Mouse (Mus musculus): ENCODE results near the gene Plcxd1.
"Not testable (repeated sequence)": the region's sequence is repeated elsewhere in the genome, so short reads cannot be mapped to it uniquely, and the experiment has no call there.

Plcxd1 gene

DNA sequence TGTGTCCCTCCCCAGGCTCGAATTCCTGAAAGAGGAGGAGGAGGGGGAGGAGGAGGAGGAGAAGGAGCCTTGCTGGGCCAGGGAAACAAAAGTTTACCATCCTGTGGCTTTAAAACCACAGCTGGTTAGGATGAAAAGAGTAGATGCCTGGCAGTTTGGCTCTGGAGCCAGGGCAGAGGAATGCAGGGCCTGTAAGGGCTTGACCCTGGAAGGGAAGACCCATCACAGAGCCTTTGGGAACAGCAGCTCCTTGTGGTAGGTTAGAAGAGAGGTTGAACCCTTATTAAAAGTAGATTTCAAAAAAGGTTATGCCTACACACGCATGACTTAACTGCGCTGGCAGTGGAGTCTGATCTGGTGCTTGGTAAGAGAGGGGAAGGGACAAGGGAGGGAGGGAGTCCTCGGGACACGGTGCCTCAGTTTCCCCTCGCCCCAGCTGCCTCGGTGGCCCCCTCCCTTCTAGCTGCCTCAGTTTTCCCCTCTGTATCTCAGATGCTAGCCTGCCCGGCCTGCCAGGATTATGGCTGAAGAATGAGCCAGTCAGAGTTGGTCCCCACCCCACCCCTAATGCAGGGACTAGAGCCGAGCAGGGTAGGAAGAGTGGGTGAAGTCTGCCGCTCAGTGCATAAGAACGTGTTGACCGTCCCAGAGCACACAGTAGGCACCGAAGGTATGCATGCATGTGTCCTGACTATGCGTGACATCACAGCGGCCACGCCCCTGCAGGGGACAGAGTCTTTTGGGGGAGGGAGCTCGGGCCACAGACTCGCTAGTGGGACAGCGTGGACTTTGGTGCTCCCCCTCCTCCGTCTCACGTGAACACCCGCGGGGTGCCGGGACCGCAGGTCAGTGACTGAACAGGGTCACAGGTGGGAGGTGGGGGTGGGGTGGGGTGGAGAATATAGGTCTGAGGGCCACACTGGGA lies at the start of gene Plcxd1:
Gene Plcxd1 (plus strand): TSS at position 314 of the 925 bp plus-strand sequence.
- DNase-seq (ENCODE audit: low spot score in 2 of 2), result no peak

DNA sequence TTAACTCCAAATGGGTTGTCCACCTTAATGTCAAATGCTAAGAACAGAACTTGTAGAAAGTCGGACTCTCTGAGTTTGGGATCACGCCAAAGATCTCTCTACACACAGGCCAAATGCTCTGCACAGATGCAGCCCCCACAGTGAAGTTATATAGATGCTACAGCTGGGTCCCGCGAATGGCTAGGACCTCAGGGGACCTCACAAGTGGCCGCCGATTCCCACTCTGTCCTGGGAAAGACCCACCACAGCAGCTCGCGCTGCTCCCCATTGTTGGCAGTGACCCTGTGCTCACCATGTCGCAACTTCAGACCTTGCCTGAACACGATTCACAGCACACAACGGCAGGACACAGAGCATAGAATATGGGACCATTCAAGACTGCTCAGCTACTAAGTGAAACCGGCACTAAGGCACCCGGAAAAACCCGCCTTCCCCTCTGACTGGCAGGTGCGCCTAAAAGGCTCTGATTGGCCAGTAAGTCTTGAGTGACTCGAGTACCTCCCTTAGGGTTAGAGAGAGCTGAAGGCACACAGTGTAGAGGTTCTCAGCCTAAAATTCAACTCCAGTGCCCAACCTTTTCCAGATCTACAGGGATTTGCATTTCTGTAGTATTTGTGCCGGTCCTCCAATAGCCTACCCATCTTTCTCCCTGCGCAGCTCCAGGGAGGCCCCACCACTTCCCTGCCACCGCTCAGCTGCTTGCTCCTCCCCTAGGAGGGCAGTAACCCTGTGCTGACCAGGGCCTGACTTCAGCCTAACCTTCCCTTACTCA lies 41.9 kb upstream of the Plcxd1 start:
- peak; percentile 68 to 86 for DNase-seq (ENCODE audit: low spot score in 2 of 2)

DNA sequence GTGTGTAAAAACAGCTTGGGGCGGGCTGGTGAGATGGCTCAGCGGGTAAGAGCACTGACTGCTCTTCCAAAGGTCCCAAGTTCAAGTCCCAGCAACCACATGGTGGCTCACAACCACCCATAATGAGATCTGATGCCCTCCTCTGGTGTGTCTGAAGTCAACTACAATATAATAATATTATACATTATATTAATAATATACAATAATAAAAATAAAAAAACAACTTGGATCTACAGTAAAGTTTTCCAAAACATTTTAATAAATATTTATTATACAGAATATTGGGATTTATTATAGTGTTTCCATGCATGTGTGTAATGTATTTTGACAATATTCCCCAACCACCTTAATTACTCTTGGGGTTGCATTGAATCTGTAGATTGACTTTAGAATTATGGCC lies 27.4 kb upstream of the Plcxd1 start, which contains the start of gene Gm17655:
Gene Gm17655 (minus strand): TSS at position 101 of the 400 bp plus-strand sequence.
- DNase-seq (ENCODE audit: low spot score in 2 of 2), result not testable (repeated sequence)

DNA sequence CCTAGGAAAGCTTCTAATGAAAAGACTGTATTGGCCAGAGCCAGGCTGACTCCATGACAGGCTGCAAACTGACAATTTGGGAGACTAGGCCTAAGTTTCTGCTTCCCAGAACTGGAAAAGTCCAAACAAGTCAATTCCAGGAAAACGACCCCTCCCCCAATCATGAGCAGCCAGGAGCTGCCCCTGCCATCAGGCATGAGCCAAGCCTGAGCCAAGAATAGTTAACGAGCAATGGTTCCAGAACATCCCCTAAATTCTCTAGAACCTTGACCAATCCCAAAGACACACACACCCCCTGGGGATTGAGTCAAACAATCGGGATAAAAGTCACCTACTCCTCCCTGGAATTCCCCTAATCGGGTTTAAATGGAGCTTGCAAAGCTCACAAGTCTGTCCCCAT lies 16.8 kb upstream of the Plcxd1 start:
- no peak for DNase-seq (ENCODE audit: low spot score in 2 of 2)

DNA sequence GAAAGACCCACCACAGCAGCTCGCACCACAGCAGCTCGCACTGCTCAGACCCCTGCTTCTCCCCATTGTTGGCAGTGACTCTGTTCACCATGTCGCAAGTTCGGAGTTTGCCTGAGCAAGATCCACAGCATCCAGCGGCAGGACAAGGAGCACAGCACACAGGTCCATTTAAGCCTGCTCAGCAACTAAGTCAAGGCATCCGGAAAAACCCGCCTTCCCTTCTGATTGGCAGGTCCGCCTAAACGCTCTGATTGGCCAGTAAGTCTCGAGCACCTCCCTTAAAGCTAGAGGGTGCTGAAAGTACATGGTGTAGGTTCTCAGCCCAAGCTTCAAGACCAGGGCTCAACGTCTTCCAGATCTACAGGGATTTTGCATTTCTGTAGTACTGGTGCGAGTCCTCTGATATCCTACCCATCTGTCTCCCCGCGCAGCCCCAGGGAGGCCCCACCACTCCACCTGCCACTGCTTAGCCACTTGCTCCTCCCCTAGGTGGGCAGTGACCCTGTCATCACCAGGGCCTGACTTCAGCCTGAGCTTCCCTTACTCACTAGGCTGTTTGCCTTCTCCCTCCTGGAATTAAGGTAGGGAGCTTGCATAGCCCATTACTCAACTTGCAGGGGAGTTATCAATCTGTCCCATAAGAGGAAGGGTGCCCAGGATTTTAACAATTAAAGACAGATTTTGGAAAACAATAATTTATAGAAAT lies 13.5 kb upstream of the Plcxd1 start:
- DNase-seq (ENCODE audit: low spot score in 2 of 2), result no peak

DNA sequence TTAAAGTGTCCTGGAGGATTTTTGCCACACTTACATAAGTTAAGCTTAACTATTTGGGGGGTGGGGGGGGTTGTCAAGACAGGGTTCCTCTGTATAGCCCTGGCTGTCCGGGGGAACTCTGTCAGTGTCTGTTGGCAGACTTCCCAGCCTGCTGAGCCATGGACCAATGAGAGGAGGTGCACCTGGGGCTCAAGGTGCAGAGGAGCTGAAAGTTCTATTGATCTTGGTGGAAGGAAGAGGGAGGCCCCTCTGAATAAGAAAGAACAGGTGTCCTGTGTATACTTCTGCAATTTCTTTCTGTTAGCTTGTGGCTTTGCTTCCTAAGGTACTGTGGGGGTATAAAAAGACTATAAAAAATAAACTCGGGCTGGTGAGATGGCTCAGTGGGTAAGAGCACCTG lies 8.2 kb upstream of the Plcxd1 start:
- DNase-seq (ENCODE audit: low spot score in 2 of 2), result no peak

DNA sequence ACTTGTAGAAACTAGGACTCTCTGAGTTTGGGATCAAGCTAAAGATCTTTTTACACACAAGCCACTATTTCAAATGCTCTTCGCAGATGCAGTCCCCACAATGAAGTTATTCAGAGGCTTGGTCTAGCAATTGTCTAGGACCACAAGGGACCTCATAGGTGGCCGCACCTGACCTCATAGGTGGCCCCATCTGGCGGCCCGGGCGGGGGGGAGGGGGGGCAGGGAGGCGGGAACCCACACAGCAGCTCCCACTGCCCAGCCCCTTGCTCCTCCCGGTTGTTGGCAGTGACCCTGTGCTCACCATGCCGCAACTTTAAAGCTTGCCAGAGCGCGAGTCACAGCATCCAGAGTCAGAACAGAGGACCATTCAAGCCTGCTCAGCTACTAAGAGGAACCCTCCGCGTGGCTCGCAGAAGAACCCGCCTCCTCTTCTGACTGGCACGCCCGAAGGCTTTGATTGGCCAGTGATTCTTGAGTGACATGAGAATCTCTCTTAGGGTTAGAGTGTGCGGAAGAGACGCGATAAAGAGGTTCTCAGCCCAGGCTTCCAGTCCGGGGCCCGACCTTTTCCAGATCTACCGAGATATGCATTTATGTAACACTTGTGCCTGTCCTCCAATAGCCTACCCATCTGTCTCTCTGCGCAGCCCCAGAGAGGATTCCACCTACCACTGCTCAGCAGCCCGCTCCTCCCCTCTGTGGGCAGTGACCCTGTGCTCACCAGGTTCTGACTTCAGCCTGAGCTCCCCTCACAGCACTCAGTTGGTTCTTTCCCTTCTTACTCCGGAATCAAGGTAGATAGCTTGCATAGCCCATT lies 5.5 kb upstream of the Plcxd1 start, which contains the start of gene Gm35315:
Gene Gm35315 (minus strand): TSS at position 391 of the 817 bp plus-strand sequence.
- peak; percentile 73 to 85 for DNase-seq (ENCODE audit: low spot score in 2 of 2)

DNA sequence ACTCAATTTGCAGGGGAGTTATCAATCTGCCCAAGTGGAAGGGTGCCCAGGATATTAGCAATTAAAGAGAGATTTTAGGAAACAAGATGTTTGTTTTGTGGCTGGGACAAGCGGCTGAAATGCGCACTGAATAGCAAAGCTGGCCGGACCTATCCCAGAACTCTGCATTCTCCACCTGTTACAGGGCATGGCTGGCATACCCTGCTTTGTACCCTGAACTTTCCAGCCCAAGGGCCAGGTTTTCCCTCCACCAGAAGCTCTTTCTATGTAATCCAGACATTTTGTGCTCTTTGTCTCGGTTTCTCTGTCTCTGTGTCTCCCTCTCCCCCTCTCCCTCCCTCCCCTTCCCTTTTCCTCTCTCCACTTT lies 4.9 kb upstream of the Plcxd1 start:
- no peak for DNase-seq (ENCODE audit: low spot score in 2 of 2)

DNA sequence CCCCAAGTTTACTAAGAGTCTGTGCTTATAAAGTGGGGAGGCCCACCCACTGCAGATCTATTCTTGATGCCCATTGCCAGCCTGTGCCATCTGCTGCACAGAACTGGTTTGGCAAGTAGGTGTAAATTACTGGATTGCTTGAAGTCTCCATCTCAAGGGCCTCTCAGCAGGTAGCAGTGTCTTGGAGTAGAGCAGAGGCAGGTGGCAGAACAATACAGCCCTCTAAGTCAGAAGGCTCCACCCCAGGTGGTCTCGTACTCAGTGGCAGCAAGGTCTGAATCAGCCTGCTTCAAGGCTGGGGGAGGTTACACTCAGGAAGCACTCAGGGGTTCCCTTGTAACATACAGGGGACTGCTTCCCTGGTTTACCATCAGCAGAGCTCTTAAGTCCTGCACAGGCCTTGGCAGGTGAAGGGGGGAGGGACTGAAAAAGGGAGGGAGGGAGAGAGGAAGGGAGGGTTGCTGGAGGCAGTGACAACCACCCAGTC lies 735 bp upstream of the Plcxd1 start:
- no peak for DNase-seq (ENCODE audit: low spot score in 2 of 2)

DNA sequence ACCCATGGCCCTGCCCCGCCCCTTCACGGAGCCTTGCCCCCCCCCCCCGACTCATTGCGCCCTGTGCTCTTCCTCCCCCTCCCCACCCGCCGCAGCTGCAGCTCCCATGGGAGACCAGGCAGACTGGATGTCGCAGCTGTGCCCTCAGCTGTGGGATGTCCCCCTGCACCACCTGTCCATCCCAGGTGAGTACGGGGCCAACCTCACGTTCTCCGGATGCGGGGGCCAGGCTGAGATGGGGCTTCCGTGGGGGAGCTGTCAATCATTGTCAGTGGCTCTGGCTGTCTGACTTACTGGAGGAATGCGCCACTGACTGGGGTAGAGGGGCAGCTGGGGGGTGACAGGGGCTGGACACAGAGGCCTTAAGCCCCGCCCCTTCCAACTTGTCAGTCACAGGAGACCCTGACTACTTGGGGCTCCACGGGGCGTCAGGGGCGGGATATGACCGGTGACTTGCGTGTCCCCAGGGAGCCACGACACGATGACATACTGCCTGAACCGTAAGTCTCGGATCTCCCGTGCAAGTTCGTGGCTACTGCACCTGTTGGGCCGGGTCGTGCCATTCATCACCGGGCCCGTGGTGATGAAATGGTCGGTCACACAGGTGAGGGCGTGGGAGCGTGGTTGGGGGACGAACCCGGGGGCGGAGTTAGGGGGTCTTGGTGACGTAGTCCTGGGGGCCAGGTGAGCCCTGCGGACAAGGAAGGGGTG lies 1.3 kb downstream of the Plcxd1 start:
- DNase-seq (ENCODE audit: low spot score in 2 of 2), result peak in 1 of 2 experiments; percentile 14

DNA sequence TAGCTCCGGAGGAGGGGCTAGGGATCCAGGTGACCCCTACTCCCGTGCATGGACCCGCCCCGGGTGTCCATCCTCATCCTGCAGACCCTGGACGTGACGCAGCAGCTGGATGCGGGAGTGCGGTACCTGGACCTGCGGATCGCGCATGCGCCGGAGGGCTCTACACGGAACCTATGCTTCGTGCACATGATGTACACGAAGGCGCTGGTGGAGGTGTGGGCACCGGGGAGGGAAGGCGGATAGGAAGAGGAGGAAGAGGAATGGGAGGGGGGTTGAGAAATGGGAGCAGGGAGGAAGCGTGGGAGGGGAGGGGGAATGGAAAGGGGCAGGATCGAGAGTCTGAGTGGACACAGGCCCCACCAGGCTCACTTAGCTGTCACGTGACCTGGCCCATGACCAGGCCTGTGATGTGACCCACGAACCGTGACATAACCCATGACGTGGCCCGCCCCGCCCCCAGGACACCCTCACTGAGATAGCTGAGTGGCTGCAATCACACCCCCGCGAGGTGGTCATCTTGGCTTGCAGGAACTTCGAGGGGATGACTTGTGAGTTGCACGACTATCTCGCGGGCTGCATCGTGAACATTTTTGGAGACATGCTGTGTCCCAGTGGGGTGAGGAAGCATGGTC lies 2.1 kb downstream of the Plcxd1 start:
- DNase-seq (ENCODE audit: low spot score in 2 of 2), result peak in 1 of 2 experiments; percentile 10

DNA sequence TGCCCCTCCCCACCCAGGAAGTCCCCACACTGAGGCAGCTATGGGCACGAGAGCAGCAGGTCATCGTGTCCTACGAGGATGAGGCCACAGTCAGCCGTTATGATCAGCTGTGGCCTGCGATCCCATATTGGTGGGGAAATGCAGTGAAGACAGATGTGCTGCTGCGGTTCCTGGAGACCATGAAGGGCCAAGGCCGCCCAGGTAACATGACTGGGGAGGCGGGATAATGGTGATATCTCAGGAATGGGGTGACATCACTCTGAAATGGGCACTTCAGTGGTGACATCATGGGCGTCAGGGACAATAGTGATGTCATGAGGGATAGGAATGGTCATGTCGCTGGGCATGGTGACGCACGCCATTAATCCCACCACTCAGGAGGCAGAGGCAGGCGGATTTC lies 2.7 kb downstream of the Plcxd1 start:
- no peak for DNase-seq (ENCODE audit: low spot score in 2 of 2)

DNA sequence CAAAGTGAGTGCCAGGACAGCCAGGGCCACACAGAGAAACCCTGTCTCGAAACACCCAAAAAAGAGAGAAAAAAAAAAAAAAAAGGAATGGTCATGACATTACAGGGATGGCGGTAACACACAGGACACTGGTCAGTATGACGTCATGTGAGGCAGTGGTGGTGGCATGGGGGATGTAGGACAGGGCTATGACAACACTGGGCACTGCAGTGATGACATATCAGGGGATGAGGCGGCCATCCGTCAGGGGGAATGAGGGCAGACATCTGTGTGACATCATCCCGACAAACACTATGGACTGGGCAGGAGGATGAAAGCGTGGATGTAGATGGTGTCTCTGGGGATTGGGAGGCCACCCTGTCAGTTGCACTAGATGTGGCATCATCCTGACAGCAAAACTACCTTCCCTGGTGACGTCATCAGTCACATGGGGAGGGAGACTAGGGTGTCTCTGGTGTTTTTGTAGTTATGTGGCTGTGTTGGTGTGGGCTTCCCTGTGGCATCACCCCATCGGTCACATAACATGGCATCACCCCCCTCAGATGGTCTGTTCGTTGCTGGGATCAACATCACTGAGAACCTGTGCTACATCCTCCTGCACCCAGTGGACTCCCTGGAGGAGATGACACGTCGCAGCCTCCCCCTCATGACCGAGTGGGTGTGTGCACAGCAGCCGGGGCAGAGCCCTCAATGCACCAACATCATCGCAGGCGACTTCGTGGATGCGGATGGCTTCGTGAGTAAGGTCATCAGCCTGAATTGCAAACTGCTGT lies 3.3 kb downstream of the Plcxd1 start:
- no peak for DNase-seq (ENCODE audit: low spot score in 2 of 2)

DNA sequence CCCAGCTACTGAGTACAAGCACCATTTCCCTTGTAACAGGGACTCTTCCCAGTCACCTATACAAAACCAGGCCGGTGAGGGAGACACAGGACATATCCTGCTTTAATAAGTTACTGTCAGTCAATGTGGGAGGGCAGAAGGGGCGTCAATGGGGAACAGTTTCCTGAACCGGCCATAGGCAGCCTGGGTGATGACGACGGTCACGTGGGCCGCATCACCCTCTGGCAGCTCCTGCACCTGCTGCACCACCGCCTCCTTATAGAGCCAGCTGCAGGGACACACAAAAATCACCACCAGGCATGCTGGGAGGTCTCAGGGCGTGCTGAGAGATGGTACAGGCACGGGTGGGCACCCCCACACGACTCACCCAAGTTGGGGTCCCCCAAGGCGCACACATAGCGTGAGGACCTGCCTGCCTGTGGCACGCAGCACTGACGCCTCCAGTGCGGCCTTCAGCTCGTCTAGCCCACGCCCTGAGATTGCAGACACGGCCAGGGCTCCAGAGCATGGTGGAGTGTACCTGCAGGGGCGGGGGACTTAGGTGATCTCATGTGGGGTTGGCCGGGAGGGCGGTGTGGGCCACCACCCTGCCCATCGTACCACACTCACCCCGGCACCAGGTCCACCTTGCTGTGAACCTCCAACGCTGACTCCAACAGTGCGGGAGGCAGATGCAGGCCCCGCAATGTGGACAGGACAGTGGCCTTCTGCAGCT lies 4.3 kb downstream of the Plcxd1 start:
- no peak for DNase-seq (ENCODE audit: low spot score in 2 of 2)

DNA sequence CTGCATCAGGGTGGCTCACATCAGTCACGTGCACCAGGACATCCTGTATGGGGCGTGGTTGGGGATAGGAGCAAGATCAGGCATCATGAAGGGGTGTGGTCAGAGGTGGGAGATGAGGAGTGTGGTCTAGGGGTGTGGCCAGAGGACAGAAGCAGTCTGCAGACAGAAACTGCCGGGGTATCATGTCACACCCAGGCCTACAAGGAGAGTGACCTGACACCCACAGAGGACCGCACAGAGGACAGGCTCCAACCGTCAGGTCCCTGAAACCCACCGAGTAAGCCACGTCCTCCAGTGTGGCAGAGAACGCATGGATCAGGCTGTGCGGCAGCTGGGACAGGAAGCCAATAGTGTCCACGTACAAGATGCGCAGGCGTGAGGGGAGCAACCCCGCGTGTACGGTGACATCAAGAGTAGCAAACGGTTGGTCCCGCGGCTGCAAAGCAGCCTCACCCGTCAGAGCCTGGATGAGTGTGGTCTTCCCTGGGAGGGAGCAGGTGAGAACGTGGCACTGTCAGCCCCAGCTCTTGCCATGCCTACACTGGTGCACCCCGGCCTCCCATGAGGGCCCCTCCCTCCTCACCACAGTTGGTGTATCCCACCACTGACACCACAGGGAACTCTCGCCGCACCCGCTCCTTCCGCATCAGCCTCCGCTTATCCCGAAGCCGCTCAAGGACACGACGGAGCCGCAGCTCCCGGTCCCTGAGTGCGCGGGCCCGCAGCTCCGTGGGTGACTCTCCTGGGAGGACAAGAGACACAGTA lies 5.0 kb downstream of the Plcxd1 start:
- DNase-seq (ENCODE audit: low spot score in 2 of 2), result no peak

DNA sequence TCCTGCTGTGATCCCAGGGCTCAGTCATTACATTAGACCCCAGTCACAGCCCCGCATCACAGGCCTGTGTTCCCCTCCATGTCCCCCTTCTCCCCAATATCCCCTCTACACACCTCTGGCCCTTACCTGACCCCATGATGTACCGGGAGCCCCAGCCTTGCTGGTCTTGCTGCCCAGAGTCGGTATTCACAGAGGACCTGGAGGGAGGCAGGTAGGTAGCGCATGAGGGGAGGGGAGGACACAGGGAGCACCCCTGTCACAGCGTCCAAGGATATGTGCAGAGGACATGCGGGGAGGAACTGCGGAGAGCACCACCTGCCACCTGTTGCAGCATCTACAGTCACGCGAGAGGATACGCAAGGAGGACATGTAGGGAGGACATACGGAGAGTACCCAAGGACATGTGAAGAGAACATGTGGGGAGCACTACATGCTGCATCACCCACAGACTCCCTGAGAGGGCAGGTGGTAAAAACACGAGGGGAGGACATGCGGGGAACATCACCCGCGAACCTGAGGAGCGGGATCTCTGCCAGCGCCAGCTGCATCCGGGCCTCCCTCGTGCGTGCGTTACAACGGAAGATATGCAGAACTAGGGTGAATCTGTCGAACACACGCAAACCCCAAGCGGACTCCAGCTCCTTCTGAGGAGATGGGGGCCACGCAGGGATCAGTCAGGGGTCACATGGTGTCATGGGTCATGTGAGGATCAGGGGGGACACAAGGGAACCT lies 6.5 kb downstream of the Plcxd1 start:
- DNase-seq (ENCODE audit: low spot score in 2 of 2), result no peak

All from spleen, postnatal 10 days (tissue).